Mouse (Mus musculus): ENCODE results near the gene Ttn. TPM values are rescaled to one million over a fixed set of nuclear protein-coding genes. Genes with fewer than 3 reads are reported as not detected.

Ttn gene
- total RNA-seq, 2 experiments from 2014 or later = 4,187 to 4,191 TPM

DNA sequence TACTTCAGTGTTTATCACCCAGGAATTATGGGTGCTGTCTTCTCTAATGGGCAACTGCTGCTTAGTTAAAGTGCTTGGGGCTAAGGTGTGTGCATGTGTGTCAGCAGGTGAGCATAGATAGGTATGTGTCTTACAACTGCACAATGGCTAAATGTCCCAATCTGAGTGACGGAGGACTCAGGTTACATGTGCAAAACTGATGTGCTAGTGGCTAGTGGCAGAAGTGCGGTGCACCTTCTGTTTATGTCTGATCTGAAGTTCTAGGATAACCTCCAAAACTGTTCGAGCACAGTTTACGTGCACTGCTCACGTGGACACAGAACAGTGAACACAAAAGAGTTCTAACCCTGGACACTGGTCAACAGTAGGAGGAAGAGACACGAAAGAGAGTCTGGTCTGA, 15.8 kb downstream of the Ttn start:
- DNase-seq = no peak
- intact Hi-C loops (cut with DNase I; ENCODE audit: low total_unique reads) = loop anchor here (5.0 kb wide), 1 partner anchor 39 kb away; no protein-coding TSS in a partner anchor

- no peak for DNase-seq
- intact Hi-C loops (cut with DNase I; ENCODE audit: low total_unique reads) = loop anchor here (5.0 kb wide), 1 partner anchor 39 kb away; no protein-coding TSS in a partner anchor
These were observed 16.3 kb downstream of the Ttn start for GRCm38 (mm10) chr2:76966013-76966412.

GRCm38 (mm10) chr2:76965542-76965941, 16.8 kb downstream of the Ttn start:
- DNase-seq = no peak
- intact Hi-C loops (cut with DNase I; ENCODE audit: low total_unique reads) = loop anchor here (5.0 kb wide), 1 partner anchor 38 kb away; no protein-coding TSS in a partner anchor

DNA sequence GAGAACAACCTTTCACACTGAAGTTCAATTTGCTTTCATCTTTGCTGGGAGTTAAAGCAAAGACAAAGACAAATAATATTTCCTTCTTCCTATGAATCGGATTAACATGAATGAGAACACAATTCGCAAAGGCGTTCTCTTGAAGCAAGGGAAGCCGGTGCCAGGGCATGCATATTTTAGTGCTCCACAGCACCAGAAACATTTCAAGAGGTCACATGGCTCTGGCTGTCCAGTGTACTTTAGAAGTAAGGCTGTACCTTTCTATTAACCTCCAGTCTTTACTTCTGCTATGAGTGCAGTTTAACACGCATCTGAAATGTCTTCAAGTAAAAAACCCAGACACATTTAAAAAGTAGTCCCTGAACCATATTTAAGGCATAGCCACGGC, 20.3 kb downstream of the Ttn start:
- intact Hi-C loops (cut with DNase I; ENCODE audit: low total_unique reads) = no loop called here
- no peak for DNase-seq

DNA sequence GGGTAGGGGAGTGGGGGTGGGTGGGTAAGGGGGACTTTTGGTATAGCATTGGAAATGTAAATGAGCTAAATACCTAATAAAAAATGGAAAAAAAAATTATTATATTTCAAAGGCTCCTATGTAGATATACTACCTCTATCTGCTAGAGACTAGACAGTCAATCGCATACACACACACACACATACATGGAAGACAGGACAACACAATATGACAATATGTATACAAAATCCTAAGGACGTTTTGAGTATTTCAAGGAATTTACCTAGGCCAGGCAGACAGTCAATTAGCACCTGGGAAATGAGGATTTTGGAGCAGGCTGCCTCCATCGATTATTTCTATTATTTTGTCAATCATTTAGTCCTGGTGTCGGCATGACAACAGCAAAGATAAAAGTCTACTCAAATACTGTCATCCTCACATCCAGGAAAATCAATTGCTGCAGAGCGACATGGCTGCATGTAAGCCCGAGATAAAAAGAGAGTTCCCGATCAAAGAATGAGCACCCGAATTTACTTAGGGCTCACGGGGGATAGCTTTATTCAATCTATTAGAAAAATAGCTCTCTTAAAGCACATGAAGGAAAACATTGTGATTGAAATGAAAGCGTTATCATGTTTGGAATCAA, 20.8 kb downstream of the Ttn start:
- no peak for DNase-seq
- intact Hi-C loops (cut with DNase I; ENCODE audit: low total_unique reads) = no loop called here

- intact Hi-C loops (cut with DNase I; ENCODE audit: low total_unique reads) = no loop called here
- DNase-seq = no peak
These were observed 32.6 kb downstream of the Ttn start for GRCm38 (mm10) chr2:76949774-76950173.

DNA sequence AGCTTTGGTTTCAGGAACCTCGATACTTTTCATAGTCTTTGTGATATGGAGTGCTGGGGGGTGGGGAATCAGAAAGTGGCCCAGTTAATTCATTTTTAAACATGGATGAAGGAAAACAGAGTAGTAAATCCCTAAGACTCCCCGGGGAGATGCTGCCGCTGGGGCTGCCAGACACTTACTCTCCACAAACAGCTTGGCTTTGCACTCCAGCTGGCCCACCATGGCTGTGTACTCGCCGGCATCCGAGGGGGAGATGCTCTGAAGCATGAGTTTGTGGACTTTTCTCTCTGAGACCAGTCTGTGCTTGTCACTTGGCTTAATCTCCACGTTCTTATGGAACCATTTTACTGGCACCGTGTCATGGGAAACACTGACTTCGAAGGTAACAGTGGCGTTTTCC, 43.8 kb downstream of the Ttn start:
- no peak for DNase-seq
- intact Hi-C loops (cut with DNase I; ENCODE audit: low total_unique reads) = no loop called here

DNA sequence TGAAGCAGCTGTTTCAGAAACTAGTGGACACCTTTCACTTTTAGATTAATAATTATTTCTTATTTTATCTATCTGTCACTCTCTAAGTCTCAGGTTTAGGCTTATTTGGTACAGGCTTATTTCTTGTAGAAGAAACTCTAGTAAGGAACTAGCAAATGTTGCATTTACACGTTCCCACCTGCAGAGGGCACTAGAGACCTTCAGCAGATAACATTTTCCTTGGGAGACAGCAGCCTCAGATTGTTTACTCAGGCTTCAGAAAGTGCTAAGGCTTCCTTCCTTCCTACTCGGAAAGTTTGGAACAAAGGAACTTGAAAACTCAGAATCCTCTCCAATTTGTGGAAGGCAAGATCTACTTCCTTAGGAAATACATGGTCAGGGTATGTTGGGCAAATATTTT, 52.6 kb downstream of the Ttn start:
- no peak for DNase-seq
- intact Hi-C loops (cut with DNase I; ENCODE audit: low total_unique reads) = loop anchor here (5.0 kb wide), 1 partner anchor 38 kb away; no protein-coding TSS in a partner anchor

GRCm38 (mm10) chr2:76928816-76929215, 53.5 kb downstream of the Ttn start:
- intact Hi-C loops (cut with DNase I; ENCODE audit: low total_unique reads) = loop anchor here (5.0 kb wide), 1 partner anchor 38 kb away; no protein-coding TSS in a partner anchor
- DNase-seq = no peak

GRCm38 (mm10) chr2:76928298-76928697, 54.0 kb downstream of the Ttn start:
- DNase-seq = no peak
- intact Hi-C loops (cut with DNase I; ENCODE audit: low total_unique reads) = loop anchor here (5.0 kb wide), 1 partner anchor 39 kb away; no protein-coding TSS in a partner anchor

DNA sequence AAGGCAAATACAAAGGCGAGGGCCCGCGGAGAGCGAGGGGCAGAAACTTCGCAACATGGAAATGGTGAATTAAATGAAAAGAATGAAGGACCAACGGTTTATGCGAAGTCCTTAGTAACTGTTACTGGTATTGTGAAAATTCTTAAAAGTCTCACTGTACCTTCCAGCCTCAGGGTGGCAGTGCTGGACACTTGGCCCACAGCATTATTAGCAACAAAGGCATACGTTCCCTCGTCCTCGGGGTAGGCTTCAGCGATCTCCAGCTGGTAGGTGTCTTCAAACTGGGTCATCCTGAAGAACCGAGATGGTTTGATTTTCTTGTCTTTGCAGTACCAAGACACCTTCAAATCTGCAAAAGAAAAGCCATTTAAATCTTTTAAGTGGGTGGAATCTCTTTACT, 55.4 kb downstream of the Ttn start:
- DNase-seq = no peak
- intact Hi-C loops (cut with DNase I; ENCODE audit: low total_unique reads) = loop anchor here (5.0 kb wide), 1 partner anchor 40 kb away; no protein-coding TSS in a partner anchor

- DNase-seq = no peak
- intact Hi-C loops (cut with DNase I; ENCODE audit: low total_unique reads) = no loop called here
These were observed 67.4 kb downstream of the Ttn start for GRCm38 (mm10) chr2:76914959-76915358.

DNA sequence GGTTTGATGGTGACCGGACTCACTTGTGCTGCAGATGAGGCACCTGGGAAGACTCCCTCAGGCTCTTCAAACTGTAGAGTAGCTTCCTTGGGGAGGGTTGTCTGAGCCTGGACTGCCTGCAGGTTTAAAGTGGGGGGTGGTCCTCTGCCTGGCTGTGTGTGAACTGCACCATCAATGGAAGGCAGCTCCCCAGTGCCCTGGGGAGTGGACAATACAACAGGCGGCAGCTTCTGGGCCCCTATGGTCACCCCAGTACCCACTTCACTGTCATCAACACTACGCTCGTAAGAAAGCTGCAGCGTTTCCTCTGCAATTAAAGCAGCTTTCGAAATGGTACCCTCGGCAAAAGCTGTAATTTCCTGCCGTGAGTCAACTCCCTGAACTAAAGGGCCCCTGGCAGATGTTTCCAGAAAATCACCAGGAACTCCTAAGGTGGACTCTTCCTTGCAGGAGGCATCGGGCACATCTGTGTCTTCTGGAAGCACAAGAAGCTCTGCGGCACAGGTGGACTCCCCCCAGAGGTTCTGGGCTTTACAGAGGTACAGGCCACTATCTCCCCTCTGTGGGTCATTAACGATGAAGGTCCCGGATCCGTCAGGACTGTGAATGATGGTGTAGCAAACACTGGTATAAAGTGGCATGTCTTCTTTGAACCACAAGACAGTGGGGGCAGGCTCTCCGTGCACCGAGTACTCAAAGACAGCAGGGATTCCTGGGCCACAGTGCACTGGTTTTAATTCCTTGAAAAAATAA, 73.5 kb downstream of the Ttn start:
- intact Hi-C loops (cut with DNase I; ENCODE audit: low total_unique reads) = no loop called here
- no peak for DNase-seq

GRCm38 (mm10) chr2:76903351-76903750, 79.0 kb downstream of the Ttn start:
- DNase-seq = no peak
- intact Hi-C loops (cut with DNase I; ENCODE audit: low total_unique reads) = no loop called here

GRCm38 (mm10) chr2:76901476-76902086, 80.8 kb downstream of the Ttn start:
- no peak for DNase-seq
- intact Hi-C loops (cut with DNase I; ENCODE audit: low total_unique reads) = no loop called here

GRCm38 (mm10) chr2:76899886-76900285, 82.5 kb downstream of the Ttn start:
- intact Hi-C loops (cut with DNase I; ENCODE audit: low total_unique reads) = no loop called here
- DNase-seq = no peak

DNA sequence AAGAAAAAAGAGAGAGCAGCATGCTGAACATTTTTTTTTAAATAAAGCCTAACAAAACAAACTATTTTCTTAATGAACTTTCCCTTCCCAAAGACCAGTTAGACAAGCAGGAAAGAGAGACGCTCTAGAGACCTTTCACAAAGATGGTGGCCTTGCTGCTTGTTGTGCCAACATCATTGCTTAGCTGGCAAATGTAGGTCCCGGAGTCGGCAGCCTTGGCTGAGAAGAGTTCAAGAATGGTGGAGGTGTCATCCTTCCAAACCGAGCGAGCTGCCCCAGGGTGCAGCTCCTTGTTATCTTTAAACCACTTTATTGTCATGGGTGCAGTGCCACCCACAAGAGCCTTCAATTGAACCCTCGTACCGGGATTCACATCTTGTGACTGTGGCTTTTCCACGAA, 85.4 kb downstream of the Ttn start:
- intact Hi-C loops (cut with DNase I; ENCODE audit: low total_unique reads) = no loop called here
- DNase-seq = no peak

- DNase-seq = no peak
- intact Hi-C loops (cut with DNase I; ENCODE audit: low total_unique reads) = no loop called here
These were observed 87.0 kb downstream of the Ttn start for GRCm38 (mm10) chr2:76895327-76895726.

DNA sequence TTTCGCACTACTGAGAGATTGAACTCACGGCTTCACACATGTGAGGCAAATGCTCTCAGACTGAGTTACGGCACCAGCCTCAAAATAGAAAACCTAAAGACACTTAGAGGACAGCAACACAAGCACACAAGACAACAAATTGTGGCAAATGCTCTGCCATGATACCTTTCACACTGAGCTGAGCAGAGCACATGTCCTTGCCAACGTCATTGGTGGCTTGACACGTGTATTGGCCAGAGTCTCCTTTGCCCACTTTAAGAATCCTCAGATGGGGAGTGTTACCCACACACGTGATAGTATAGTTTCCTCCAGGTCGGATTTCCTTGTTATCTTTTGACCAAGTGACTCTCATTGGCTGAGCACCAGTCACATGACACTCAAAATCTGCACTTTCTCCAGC, 93.6 kb downstream of the Ttn start:
- DNase-seq = no peak
- intact Hi-C loops (cut with DNase I; ENCODE audit: low total_unique reads) = no loop called here

- DNase-seq = no peak
- intact Hi-C loops (cut with DNase I; ENCODE audit: low total_unique reads) = no loop called here
These were observed 96.5 kb downstream of the Ttn start for GRCm38 (mm10) chr2:76885855-76886254.

GRCm38 (mm10) chr2:76881406-76881805, 100.9 kb downstream of the Ttn start:
- intact Hi-C loops (cut with DNase I; ENCODE audit: low total_unique reads) = no loop called here
- DNase-seq = no peak

Data from gastrocnemius, postnatal 14 days (tissue).